Comparison of ENCODE assay signal across 9 mouse cellular contexts in the genomic region with DNA sequence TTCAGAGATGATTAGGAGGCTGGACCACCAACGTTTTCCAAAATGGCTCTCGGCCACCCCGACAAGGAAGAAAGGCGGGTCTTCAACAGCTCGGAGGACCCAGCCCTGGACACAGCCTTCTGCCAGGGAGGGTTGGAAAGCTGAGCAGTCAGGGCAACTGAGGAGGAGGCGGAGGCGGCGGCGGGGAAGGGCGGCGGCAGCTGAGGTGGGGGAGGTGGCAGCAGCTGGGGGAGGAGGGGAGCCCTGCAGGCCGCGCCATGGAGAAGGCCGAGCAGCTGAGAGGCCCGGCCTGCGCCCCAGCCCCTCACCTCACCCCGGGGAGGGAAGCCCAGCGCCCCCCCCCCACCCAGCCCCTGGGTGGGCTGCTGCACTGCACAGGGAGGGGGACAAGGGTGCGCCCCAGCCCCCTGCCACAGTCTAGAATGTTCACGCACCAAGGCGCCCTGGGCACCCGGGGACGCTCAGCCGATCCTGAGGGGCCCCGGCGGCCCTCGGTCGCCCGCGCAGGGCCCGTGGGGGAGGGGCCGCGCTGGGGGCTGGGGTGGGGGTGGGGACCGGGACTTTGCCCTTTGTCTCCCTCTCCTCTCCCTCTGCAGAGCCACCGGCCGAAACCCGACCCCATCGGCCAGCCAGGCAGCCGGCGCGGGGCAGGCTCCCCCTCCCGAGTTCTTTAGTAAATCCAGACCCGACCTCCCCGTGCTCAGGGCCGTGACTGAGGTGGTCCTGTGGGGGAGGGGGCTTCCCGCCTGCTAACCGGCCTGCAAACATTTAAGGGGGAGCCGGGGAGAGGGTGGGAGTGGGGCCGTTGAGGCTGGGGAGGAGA. TPM values are rescaled to one million over a fixed set of nuclear protein-coding genes. Genes with fewer than 3 reads are reported as not detected.
A peak's percentile ranks its signal among the peaks of the same experiment; 100 is the strongest.
DNase-seq lines count a peak whose midpoint lies in the region; ATAC-seq and TF ChIP-seq lines count a peak whose summit lies in the region.
"Had no signal": no experiment of that assay in that cellular context is flagged by ENCODE, and none has a peak within 500 bp of the region (broad histone marks: within the 10 kb centered on the region; RNA-seq: fewer than 3 reads in every experiment).

No protein-coding gene starts in this region.

- H3K27me3 ChIP-seq in heart, embryonic 16.5 days (ENCODE audit: control insufficient read depth, insufficient read depth, low read length): no peaks in the 10 kb centered on the region
- no peaks in the 10 kb centered on the region for H3K27me3 ChIP-seq in liver, embryonic 11.5 days (replicated peaks; ENCODE audit: control insufficient read depth, insufficient read depth, low read length)
- H3K27me3 ChIP-seq in stomach, embryonic 15.5 days (replicated peaks): no peaks in the 10 kb centered on the region

- no peak for TF ChIP-seq CTCF in layer of hippocampus, adult 2 months (conservative IDR thresholded peaks at IDR 0.05)

- H3K9me3 ChIP-seq in heart, embryonic 16.5 days (replicated peaks; ENCODE audit: control insufficient read depth, low read length): no peaks in the 10 kb centered on the region
- H3K9me3 ChIP-seq in liver, embryonic 11.5 days (ENCODE audit: control insufficient read depth, low read length): no peaks in the 10 kb centered on the region; the same call in 1 of the 2 replicates
- no peaks in the 10 kb centered on the region for H3K9me3 ChIP-seq in stomach, embryonic 15.5 days

- WGBS in heart, embryonic 16.5 days: 8% methylated on average over 48 of the region's 49 CpGs
- 18% methylated on average over 31 of the region's 49 CpGs for WGBS in liver, embryonic 11.5 days
- WGBS in stomach, embryonic 15.5 days: 8% methylated on average over 46 of the region's 49 CpGs

- H3K4me3 ChIP-seq in layer of hippocampus, adult 2 months: peak overlapping the region; percentile 50
- peak overlapping the region; percentile 65 for H3K4me3 ChIP-seq in heart, embryonic 16.5 days (ENCODE audit: low read length)
- peak overlapping the region; percentile 52 for H3K4me3 ChIP-seq in liver, embryonic 11.5 days (ENCODE audit: low read depth, low read length)
- peak overlapping the region; percentile 49 for H3K4me3 ChIP-seq in stomach, embryonic 15.5 days (replicated peaks)

- peak; percentile 60 for ATAC-seq in heart, embryonic 16.5 days (replicated peaks; ENCODE audit: extremely low read depth, insufficient read depth, low FRiP score)
- peak; percentile 63 for ATAC-seq in liver, embryonic 11.5 days (replicated peaks; ENCODE audit: low FRiP score)
- ATAC-seq in stomach, embryonic 15.5 days (ENCODE audit: insufficient read depth, low FRiP score, low read depth): peak; percentile 52

- peak overlapping the region; percentile 89 for H3K9ac ChIP-seq in heart, embryonic 16.5 days (ENCODE audit: low read length)
- H3K9ac ChIP-seq in liver, embryonic 11.5 days (ENCODE audit: low read depth, low read length): peak overlapping the region; percentile 69
- peak overlapping the region; percentile 33 for H3K9ac ChIP-seq in stomach, embryonic 15.5 days

- peak overlapping the region; percentile 28; the same call in 1 of the 2 replicates for H3K27ac ChIP-seq in layer of hippocampus, adult 2 months
- H3K27ac ChIP-seq in heart, embryonic 16.5 days (ENCODE audit: low read length): peak overlapping the region; percentile 83
- H3K27ac ChIP-seq in liver, embryonic 11.5 days (ENCODE audit: low read depth, low read length): peak overlapping the region; percentile 88
- peak overlapping the region; percentile 82 for H3K27ac ChIP-seq in stomach, embryonic 15.5 days

- H3K36me3 ChIP-seq in heart, embryonic 16.5 days (ENCODE audit: control insufficient read depth, insufficient read depth): no peaks in the 10 kb centered on the region
- peaks cover 10% of the 10 kb centered on the region; the same call in 1 of the 2 replicates for H3K36me3 ChIP-seq in liver, embryonic 11.5 days (ENCODE audit: control insufficient read depth, insufficient read depth, low read length)
- H3K36me3 ChIP-seq in stomach, embryonic 15.5 days: no peaks in the 10 kb centered on the region

- H3K4me1 ChIP-seq in heart, embryonic 16.5 days (ENCODE audit: control insufficient read depth, insufficient read depth, low read length): peaks cover 44% of the 10 kb centered on the region
- peaks cover 61% of the 10 kb centered on the region for H3K4me1 ChIP-seq in liver, embryonic 11.5 days (replicated peaks; ENCODE audit: control insufficient read depth, insufficient read depth, low read length)
- H3K4me1 ChIP-seq in stomach, embryonic 15.5 days: peaks cover 49% of the 10 kb centered on the region

- peak overlapping the region; percentile 86 for H3K4me2 ChIP-seq in heart, embryonic 16.5 days (ENCODE audit: low read depth, low read length)
- H3K4me2 ChIP-seq in liver, embryonic 11.5 days: peak overlapping the region; percentile 90
- peak overlapping the region; percentile 79 for H3K4me2 ChIP-seq in stomach, embryonic 15.5 days

- DNase-seq in layer of hippocampus, adult 2 months (ENCODE audit: low spot score in 2 of 2): peak in 1 of 2 experiments; percentile 21
- DNase-seq in layer of hippocampus, postnatal 36 days: no peak
- peak; percentile 93 for DNase-seq in embryo, embryonic 11 days
- peak; percentile 76 for DNase-seq in liver, embryonic 11.5 days (ENCODE audit: low spot score)
- DNase-seq in adipocyte (ENCODE audit: low spot score): no peak
- DNase-seq in spleen, adult 12 weeks (ENCODE audit: low spot score): no peak

RNA-seq across cellular contexts. Expression of gene Igf2bp1, which starts 14.6 kb away (rescaled TPM):
- total RNA-seq in layer of hippocampus, adult 2 months (2021): not detected
- total RNA-seq in layer of hippocampus, postnatal 36 days (2021): not detected
- 21.1 and 24.6 TPM in 2 replicates for polyA plus RNA-seq in heart, embryonic 16.5 days (2015; fragmentation: Nextera tagmentation; extraction: Ambion mirVana)
- polyA plus RNA-seq in liver, embryonic 11.5 days (2014; fragmentation: Nextera tagmentation; extraction: Ambion mirVana): 54.1 and 56.0 TPM in 2 replicates
- polyA plus RNA-seq in stomach, embryonic 15.5 days (2015; fragmentation: Nextera tagmentation; extraction: Ambion mirVana): 27.8 and 31.0 TPM in 2 replicates
- total RNA-seq: liver, adult 2 months had no signal
- polyA plus RNA-seq: liver, adult 2 months had no signal

RNA-seq across cellular contexts. Expression of gene Gip, which starts 33.2 kb away (rescaled TPM):
- not detected for total RNA-seq in layer of hippocampus, adult 2 months (2021)
- total RNA-seq in layer of hippocampus, postnatal 36 days (2021): not detected
- not detected in 2 replicates for polyA plus RNA-seq in heart, embryonic 16.5 days (2015; fragmentation: Nextera tagmentation; extraction: Ambion mirVana)
- not detected in 2 replicates for polyA plus RNA-seq in liver, embryonic 11.5 days (2014; fragmentation: Nextera tagmentation; extraction: Ambion mirVana)
- polyA plus RNA-seq in stomach, embryonic 15.5 days (2015; fragmentation: Nextera tagmentation; extraction: Ambion mirVana): 2.3 and 2.9 TPM in 2 replicates
- total RNA-seq: liver, adult 2 months had no signal
- polyA plus RNA-seq: liver, adult 2 months had no signal

RNA-seq across cellular contexts. Expression of gene Snf8, which starts 43.6 kb away (rescaled TPM):
- 10 to 100 TPM; 92.8 to 96.8 TPM for total RNA-seq in layer of hippocampus, adult 2 months (2021)
- 100 to 1,000 TPM; 101 to 107 TPM for total RNA-seq in layer of hippocampus, postnatal 36 days (2021)
- polyA plus RNA-seq in heart, embryonic 16.5 days (2015; fragmentation: Nextera tagmentation; extraction: Ambion mirVana): 69.3 and 72.0 TPM in 2 replicates
- polyA plus RNA-seq in liver, embryonic 11.5 days (2014; fragmentation: Nextera tagmentation; extraction: Ambion mirVana): 48.8 and 50.0 TPM in 2 replicates
- polyA plus RNA-seq in stomach, embryonic 15.5 days (2015; fragmentation: Nextera tagmentation; extraction: Ambion mirVana): 87.6 and 98.6 TPM in 2 replicates

Comparison
In these comparisons a context has a peak if more than half of its experiments do, and no peak if none do; other contexts are left out.
1. DNase-seq: peak in embryo, embryonic 11 days (single experiment) and liver, embryonic 11.5 days (single experiment); none in layer of hippocampus, postnatal 36 days (0 of 2), adipocyte (single experiment) and spleen, adult 12 weeks (single experiment).
2. H3K27ac ChIP-seq: peak in every context shown above with its lines; median percentile 88 in liver, embryonic 11.5 days; 83 in heart, embryonic 16.5 days; 82 in stomach, embryonic 15.5 days; 28 in layer of hippocampus, adult 2 months.
3. H3K9ac ChIP-seq: peak in every context shown above with its lines; median percentile 89 in heart, embryonic 16.5 days; 69 in liver, embryonic 11.5 days; 33 in stomach, embryonic 15.5 days.
4. Peak in every context shown above with its lines, with median percentiles within 50 percentile points of each other: H3K4me3 ChIP-seq, ATAC-seq and H3K4me2 ChIP-seq.